Mouse (Mus musculus): Measurements from ENCODE around the gene Tmem116. TPM values are rescaled to one million over a fixed set of nuclear protein-coding genes. Genes with fewer than 3 reads are reported as not detected.

The Tmem116 gene
- polyA plus RNA-seq (2014; fragmentation: Nextera tagmentation; extraction: Ambion mirVana) = 0.99 and 1.1 TPM in 2 replicates

DNA sequence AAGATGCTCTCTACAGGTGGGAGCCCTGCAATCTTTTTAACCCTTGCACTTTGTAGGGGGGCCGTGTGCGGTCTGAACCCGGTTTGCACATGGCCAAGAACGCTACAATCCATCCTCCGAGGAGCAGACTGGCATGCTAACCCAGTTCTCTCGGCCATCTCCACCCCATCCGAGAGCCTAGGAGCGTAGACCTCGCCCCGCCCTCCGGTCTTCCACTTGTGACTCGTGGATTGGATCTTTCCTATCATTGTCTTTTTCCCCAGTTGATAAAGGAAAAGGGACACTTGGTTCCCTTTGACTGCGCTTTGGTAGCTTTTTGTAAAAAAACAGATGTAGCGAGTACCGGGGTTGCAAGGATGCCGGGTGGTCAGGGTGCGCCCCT is at the start of gene Tmem116:
Gene Tmem116 (plus strand): TSS at position 250 of the 382 bp plus-strand sequence.
- H3K4me3 ChIP-seq (ENCODE audit: low read depth, low read length) = peak within 1 kb of the TSS; percentile 88
- H3K27me3 ChIP-seq (ENCODE audit: control insufficient read depth, insufficient read depth, low read length) = no peaks in the 10 kb centered on the region
- ATAC-seq (ENCODE audit: insufficient number of reproducible peaks, low FRiP score, low TSS enrichment, low read depth) (no peak), DNase-seq (ENCODE audit: low spot score) (peak; percentile 55)
- peaks cover 5% of the 10 kb centered on the region; the same call in 1 of the 2 replicates for H3K4me1 ChIP-seq (ENCODE audit: control insufficient read depth, insufficient read depth, low read length)
- peak within 1 kb of the TSS; percentile 80 for H3K9ac ChIP-seq (ENCODE audit: low read length)
- H3K9me3 ChIP-seq (ENCODE audit: control insufficient read depth, low read length) = no peaks in the 10 kb centered on the region
- peak within 1 kb of the TSS; percentile 68 for H3K27ac ChIP-seq (replicated peaks; ENCODE audit: low read depth, low read length)
- peaks cover 13% of the 10 kb centered on the region for H3K36me3 ChIP-seq (ENCODE audit: control insufficient read depth, insufficient read depth, low read length)
- peak within 1 kb of the TSS; percentile 86 for H3K4me2 ChIP-seq (ENCODE audit: low read depth, severe bottlenecking)
- under 1% methylated on average over 17 of the region's 17 CpGs for WGBS

DNA sequence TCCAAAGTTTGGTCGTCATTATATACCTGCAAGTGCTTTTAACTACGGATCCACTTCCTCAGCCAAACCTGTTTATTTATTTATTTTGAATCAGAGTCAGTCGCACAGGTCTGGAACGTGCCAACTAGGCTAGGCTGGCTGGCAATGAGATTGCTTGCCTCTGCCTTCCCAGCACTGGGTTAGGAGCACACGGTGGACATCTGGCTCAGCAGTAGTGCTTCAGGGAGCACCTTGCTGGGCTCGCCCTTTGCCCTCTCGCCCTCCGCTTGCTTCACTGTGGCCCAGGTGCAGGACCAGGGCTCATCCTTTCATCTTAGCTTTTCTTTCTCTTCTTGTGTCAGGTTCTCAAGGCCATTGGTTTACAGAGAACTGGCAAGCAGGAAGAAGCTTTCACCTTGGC is 43.8 kb upstream of the Tmem116 start:
- Histone ChIP-seq H3K4me2 (ENCODE audit: low read depth, severe bottlenecking) (no peak overlapping the region), H3K4me1 (ENCODE audit: control insufficient read depth, insufficient read depth, low read length) (no peaks in the 10 kb centered on the region), H3K4me3 (ENCODE audit: low read depth, low read length) (no peak overlapping the region), H3K9me3 (ENCODE audit: control insufficient read depth, low read length) (no peaks in the 10 kb centered on the region), H3K27me3 (ENCODE audit: control insufficient read depth, insufficient read depth, low read length) (no peaks in the 10 kb centered on the region), H3K36me3 (ENCODE audit: control insufficient read depth, insufficient read depth, low read length) (peaks cover 15% of the 10 kb centered on the region; the same call in 1 of the 2 replicates), H3K27ac (replicated peaks; ENCODE audit: low read depth, low read length) (no peak overlapping the region), H3K9ac (ENCODE audit: low read length) (no peak overlapping the region)
- DNase-seq (ENCODE audit: low spot score) (no peak), ATAC-seq (ENCODE audit: insufficient number of reproducible peaks, low FRiP score, low TSS enrichment, low read depth) (no peak)
- whole genome bisulfite sequencing = 92% methylated on average over 8 of the region's 8 CpGs

DNA sequence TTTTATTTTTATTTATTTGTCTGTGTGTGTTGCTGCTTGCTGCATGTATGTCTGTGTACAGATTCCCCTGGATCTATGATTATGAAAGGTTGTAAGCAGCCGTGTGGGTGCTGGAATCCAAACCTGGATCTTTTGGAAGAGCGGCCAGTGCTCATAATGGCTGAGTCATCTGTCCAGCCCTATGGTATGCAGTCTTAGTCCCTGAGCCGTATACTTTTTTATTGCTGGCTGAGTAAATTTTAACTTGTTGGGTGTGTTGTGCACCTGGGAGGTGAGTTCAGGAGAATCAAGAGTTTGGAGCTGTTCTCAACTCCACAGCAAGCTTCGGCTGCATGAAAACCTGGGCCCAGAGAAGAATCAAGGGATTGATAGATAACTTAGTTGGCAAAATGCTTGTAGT is 40.7 kb upstream of the Tmem116 start:
- Histone ChIP-seq H3K36me3 (ENCODE audit: control insufficient read depth, insufficient read depth, low read length) (peaks cover 28% of the 10 kb centered on the region; the same call in 1 of the 2 replicates), H3K27me3 (ENCODE audit: control insufficient read depth, insufficient read depth, low read length) (no peaks in the 10 kb centered on the region), H3K4me3 (ENCODE audit: low read depth, low read length) (no peak overlapping the region), H3K9ac (ENCODE audit: low read length) (no peak overlapping the region), H3K27ac (replicated peaks; ENCODE audit: low read depth, low read length) (no peak overlapping the region), H3K4me1 (ENCODE audit: control insufficient read depth, insufficient read depth, low read length) (no peaks in the 10 kb centered on the region), H3K4me2 (ENCODE audit: low read depth, severe bottlenecking) (no peak overlapping the region), H3K9me3 (ENCODE audit: control insufficient read depth, low read length) (no peaks in the 10 kb centered on the region)
- ATAC-seq (ENCODE audit: insufficient number of reproducible peaks, low FRiP score, low TSS enrichment, low read depth) (no peak), DNase-seq (ENCODE audit: low spot score) (no peak)
- 92% methylated on average over 4 of the region's 4 CpGs for WGBS

DNA sequence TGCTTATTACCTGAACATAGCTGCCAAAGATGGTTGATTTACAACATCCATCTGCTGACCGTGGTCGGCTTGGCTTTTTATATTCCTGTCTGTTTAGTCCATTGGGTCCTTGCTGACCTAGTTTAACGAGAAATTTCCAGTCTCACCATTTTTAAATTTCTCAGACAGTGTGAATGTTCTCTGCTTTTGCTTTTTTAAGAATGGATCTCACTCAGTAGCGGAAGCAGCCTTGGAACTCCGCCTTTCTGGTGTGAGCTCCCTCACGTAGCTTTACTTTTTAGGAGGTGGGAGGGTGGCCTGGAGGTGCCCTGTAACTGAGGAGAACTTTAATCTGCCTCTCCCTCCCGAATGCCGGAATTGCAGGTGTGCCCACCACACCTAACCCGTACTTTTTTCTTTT is 31.0 kb upstream of the Tmem116 start:
- Histone ChIP-seq H3K27ac (replicated peaks; ENCODE audit: low read depth, low read length) (no peak overlapping the region), H3K9me3 (ENCODE audit: control insufficient read depth, low read length) (no peaks in the 10 kb centered on the region), H3K4me2 (ENCODE audit: low read depth, severe bottlenecking) (no peak overlapping the region), H3K36me3 (ENCODE audit: control insufficient read depth, insufficient read depth, low read length) (peaks cover 56% of the 10 kb centered on the region), H3K27me3 (ENCODE audit: control insufficient read depth, insufficient read depth, low read length) (no peaks in the 10 kb centered on the region), H3K4me3 (ENCODE audit: low read depth, low read length) (no peak overlapping the region), H3K4me1 (ENCODE audit: control insufficient read depth, insufficient read depth, low read length) (no peaks in the 10 kb centered on the region), H3K9ac (ENCODE audit: low read length) (no peak overlapping the region)
- DNase-seq (ENCODE audit: low spot score) (no peak), ATAC-seq (ENCODE audit: insufficient number of reproducible peaks, low FRiP score, low TSS enrichment, low read depth) (no peak)
- 91% methylated on average over 9 of the region's 9 CpGs for WGBS

DNA sequence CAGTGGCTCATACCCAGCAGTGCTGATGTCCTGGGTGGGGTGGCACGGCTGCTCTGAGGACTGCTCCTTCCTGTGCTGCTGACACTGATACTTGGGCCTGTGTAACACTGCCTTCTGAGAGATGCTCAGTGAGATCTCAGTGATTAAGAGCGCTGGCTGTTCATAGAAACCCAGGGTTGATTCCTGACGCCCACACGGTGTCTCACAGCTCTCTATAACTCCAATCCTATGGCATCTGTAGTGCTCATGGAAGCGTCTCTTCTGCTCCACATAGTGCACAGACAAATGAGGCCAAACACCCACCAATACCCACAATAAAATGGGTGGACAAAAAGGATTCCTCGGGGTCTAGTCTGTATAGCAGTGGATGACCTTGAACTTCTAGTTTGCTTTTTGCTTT is 28.9 kb upstream of the Tmem116 start:
- Histone ChIP-seq H3K4me1 (ENCODE audit: control insufficient read depth, insufficient read depth, low read length) (no peaks in the 10 kb centered on the region), H3K4me3 (ENCODE audit: low read depth, low read length) (no peak overlapping the region), H3K36me3 (ENCODE audit: control insufficient read depth, insufficient read depth, low read length) (peaks cover 53% of the 10 kb centered on the region), H3K9me3 (ENCODE audit: control insufficient read depth, low read length) (no peaks in the 10 kb centered on the region), H3K27ac (replicated peaks; ENCODE audit: low read depth, low read length) (no peak overlapping the region), H3K9ac (ENCODE audit: low read length) (no peak overlapping the region), H3K4me2 (ENCODE audit: low read depth, severe bottlenecking) (no peak overlapping the region), H3K27me3 (ENCODE audit: control insufficient read depth, insufficient read depth, low read length) (no peaks in the 10 kb centered on the region)
- DNase-seq (ENCODE audit: low spot score) (no peak), ATAC-seq (ENCODE audit: insufficient number of reproducible peaks, low FRiP score, low TSS enrichment, low read depth) (no peak)
- 87% methylated on average over 6 of the region's 6 CpGs for WGBS

DNA sequence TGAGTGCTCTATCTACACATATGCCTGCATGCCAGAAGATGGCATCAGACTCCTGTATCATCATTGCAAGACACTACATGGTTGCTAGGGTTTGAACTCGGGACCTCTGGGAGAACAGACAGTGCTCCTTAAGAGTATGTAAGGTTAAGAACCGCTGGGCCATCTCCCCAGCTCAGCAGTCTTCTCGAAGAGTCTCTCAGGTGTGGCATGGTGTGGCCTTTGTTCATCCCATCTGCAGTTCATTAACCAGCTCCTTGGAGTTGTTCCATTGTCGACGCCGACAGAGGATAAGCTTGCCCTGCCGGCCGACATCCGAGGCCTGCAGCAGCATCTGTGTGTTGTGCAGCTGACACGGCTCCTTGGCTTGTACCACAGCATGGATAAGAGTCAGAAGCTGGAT is 28.4 kb upstream of the Tmem116 start:
- Histone ChIP-seq H3K36me3 (ENCODE audit: control insufficient read depth, insufficient read depth, low read length) (peaks cover 52% of the 10 kb centered on the region), H3K9ac (ENCODE audit: low read length) (no peak overlapping the region)

DNA sequence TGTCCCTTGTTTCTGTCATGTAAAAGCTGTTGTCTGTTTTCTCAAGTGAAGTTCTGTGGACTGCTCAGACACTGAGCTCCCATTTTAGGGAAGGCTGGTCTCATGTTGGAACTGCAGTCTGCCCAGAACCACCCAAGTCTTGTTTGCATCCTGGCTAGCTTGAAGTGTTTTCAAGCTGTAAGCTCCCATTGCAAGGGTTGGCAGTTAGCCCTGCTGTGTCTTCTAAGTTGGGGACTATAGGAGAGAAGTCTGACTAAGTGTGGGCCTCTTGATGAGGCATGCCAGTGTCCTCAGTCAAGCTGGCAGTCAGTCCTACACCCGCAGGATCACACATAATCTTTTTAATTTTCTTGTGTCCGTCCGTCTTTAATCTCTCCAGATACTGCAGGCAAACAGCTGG is 22.7 kb upstream of the Tmem116 start:
- no peak for DNase-seq (ENCODE audit: low spot score)
- no peaks in the 10 kb centered on the region for H3K27me3 ChIP-seq (ENCODE audit: control insufficient read depth, insufficient read depth, low read length)
- no peak overlapping the region for H3K27ac ChIP-seq (replicated peaks; ENCODE audit: low read depth, low read length)
- no peaks in the 10 kb centered on the region for H3K4me1 ChIP-seq (ENCODE audit: control insufficient read depth, insufficient read depth, low read length)
- H3K9ac ChIP-seq (ENCODE audit: low read length) = no peak overlapping the region
- no peak overlapping the region for H3K4me2 ChIP-seq (ENCODE audit: low read depth, severe bottlenecking)
- no peak overlapping the region for H3K4me3 ChIP-seq (ENCODE audit: low read depth, low read length)
- peaks cover 59% of the 10 kb centered on the region for H3K36me3 ChIP-seq (ENCODE audit: control insufficient read depth, insufficient read depth, low read length)
- ATAC-seq (ENCODE audit: insufficient number of reproducible peaks, low FRiP score, low TSS enrichment, low read depth) = no peak
- 88% methylated on average over 3 of the region's 3 CpGs for WGBS
- H3K9me3 ChIP-seq (ENCODE audit: control insufficient read depth, low read length) = no peaks in the 10 kb centered on the region

More for the DNA sequence above, 28.4 kb upstream of the Tmem116 start:
- ATAC-seq (ENCODE audit: insufficient number of reproducible peaks, low FRiP score, low TSS enrichment, low read depth) (no peak), DNase-seq (ENCODE audit: low spot score) (no peak)
- no peaks in the 10 kb centered on the region for H3K27me3 ChIP-seq (ENCODE audit: control insufficient read depth, insufficient read depth, low read length)
- no peaks in the 10 kb centered on the region for H3K9me3 ChIP-seq (ENCODE audit: control insufficient read depth, low read length)
- no peak overlapping the region for H3K4me2 ChIP-seq (ENCODE audit: low read depth, severe bottlenecking)
- H3K4me1 ChIP-seq (ENCODE audit: control insufficient read depth, insufficient read depth, low read length) = no peaks in the 10 kb centered on the region
- 79% methylated on average over 10 of the region's 10 CpGs for WGBS
- H3K4me3 ChIP-seq (ENCODE audit: low read depth, low read length) = no peak overlapping the region
- H3K27ac ChIP-seq (replicated peaks; ENCODE audit: low read depth, low read length) = no peak overlapping the region

DNA sequence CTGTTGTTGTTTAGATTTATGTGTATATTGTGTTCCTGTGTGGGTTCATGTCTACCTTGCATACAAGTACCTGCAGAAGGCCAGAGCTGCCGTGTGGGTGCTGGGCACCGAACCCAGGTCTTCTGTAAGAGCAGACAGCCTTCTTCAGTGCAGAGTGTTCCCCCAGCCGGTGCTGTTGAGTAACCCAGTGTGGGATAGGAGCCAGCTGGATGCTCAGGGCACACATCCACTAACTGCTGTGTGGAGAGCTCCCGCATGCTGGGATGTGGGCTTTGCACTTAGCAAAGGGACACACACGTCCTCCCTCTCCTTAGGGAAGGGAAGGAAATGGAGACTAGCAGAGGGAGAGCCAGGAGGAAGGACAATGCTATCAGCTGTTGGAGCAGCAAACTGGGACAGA is 13.6 kb upstream of the Tmem116 start:
- no peak for ATAC-seq (ENCODE audit: insufficient number of reproducible peaks, low FRiP score, low TSS enrichment, low read depth)

DNA sequence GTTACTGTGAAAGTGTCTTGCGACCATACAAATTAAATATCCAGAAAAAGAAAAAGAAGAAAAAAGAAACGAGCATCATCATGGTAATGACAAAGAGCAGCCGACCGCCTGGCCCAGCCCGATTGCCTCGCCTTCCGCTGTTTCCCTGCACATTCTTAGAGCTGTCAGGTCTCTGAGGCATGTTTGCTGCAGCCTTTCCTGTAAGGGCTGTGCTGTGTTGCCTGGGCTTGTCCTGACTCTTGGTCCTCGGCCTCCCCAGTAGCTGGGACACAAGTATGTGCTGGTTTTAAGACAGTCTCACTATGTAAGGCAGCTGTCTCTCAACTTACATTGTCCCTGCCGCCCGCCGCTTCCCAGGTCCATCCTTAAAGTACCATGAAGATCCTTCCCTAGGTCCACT is 12.9 kb upstream of the Tmem116 start:
- 93% methylated on average over 11 of the region's 11 CpGs for WGBS
- no peak overlapping the region for H3K4me3 ChIP-seq (ENCODE audit: low read depth, low read length)
- no peaks in the 10 kb centered on the region for H3K4me1 ChIP-seq (ENCODE audit: control insufficient read depth, insufficient read depth, low read length)
- DNase-seq (ENCODE audit: low spot score) (no peak), ATAC-seq (ENCODE audit: insufficient number of reproducible peaks, low FRiP score, low TSS enrichment, low read depth) (no peak)
- no peak overlapping the region for H3K9ac ChIP-seq (ENCODE audit: low read length)
- no peaks in the 10 kb centered on the region for H3K9me3 ChIP-seq (ENCODE audit: control insufficient read depth, low read length)
- H3K4me2 ChIP-seq (ENCODE audit: low read depth, severe bottlenecking) = no peak overlapping the region
- no peaks in the 10 kb centered on the region for H3K27me3 ChIP-seq (ENCODE audit: control insufficient read depth, insufficient read depth, low read length)
- H3K27ac ChIP-seq (replicated peaks; ENCODE audit: low read depth, low read length) = no peak overlapping the region
- peaks cover 40% of the 10 kb centered on the region for H3K36me3 ChIP-seq (ENCODE audit: control insufficient read depth, insufficient read depth, low read length)

More for the DNA sequence above, 13.6 kb upstream of the Tmem116 start:
- H3K9me3 ChIP-seq (ENCODE audit: control insufficient read depth, low read length) = no peaks in the 10 kb centered on the region
- H3K4me1 ChIP-seq (ENCODE audit: control insufficient read depth, insufficient read depth, low read length) = no peaks in the 10 kb centered on the region
- 83% methylated on average over 5 of the region's 5 CpGs for WGBS
- no peak overlapping the region for H3K4me2 ChIP-seq (ENCODE audit: low read depth, severe bottlenecking)
- peaks cover 42% of the 10 kb centered on the region for H3K36me3 ChIP-seq (ENCODE audit: control insufficient read depth, insufficient read depth, low read length)
- no peak for DNase-seq (ENCODE audit: low spot score)
- H3K27me3 ChIP-seq (ENCODE audit: control insufficient read depth, insufficient read depth, low read length) = no peaks in the 10 kb centered on the region
- no peak overlapping the region for H3K4me3 ChIP-seq (ENCODE audit: low read depth, low read length)
- H3K27ac ChIP-seq (replicated peaks; ENCODE audit: low read depth, low read length) = no peak overlapping the region
- H3K9ac ChIP-seq (ENCODE audit: low read length) = no peak overlapping the region

Data from limb, embryonic 11.5 days (tissue).